Mouse (Mus musculus) liver, adult (tissue): Measurements from ENCODE around the gene Gprc5c.

Experiments used
- GATA4 ChIP-seq: IDR thresholded peaks from 2 replicates; pipeline ENCODE4 v1.6.1; 2014; ENCODE audit warnings: mild to moderate bottlenecking, low read length; ENCODE audit not compliant: insufficient replicate concordance

Gprc5c gene

GRCm38 (mm10) chr11:114823199-114823725 lies 27.7 kb upstream of the Gprc5c start:
- no peak for TF ChIP-seq GATA4

DNA sequence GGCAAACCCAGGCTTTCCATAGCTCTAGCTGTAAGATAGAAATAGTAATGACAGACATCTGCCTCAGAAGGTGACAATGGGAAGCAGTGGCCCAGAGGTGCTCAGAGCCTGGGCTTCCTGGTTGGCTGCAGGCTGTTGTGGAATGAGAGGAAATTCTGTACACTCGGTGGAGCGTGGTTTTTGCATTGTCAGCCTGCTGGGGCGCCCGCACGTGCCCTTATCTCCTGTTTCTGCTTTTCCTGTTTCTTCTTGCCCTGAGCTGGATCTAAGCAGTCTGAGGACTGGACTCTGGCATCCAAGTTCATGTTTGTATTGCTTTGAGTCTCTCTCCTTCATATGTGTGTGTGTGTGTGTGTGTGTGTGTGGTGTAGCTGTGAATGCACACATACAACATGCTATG lies 24.3 kb upstream of the Gprc5c start:
- peak; percentile 85 for TF ChIP-seq GATA4

DNA sequence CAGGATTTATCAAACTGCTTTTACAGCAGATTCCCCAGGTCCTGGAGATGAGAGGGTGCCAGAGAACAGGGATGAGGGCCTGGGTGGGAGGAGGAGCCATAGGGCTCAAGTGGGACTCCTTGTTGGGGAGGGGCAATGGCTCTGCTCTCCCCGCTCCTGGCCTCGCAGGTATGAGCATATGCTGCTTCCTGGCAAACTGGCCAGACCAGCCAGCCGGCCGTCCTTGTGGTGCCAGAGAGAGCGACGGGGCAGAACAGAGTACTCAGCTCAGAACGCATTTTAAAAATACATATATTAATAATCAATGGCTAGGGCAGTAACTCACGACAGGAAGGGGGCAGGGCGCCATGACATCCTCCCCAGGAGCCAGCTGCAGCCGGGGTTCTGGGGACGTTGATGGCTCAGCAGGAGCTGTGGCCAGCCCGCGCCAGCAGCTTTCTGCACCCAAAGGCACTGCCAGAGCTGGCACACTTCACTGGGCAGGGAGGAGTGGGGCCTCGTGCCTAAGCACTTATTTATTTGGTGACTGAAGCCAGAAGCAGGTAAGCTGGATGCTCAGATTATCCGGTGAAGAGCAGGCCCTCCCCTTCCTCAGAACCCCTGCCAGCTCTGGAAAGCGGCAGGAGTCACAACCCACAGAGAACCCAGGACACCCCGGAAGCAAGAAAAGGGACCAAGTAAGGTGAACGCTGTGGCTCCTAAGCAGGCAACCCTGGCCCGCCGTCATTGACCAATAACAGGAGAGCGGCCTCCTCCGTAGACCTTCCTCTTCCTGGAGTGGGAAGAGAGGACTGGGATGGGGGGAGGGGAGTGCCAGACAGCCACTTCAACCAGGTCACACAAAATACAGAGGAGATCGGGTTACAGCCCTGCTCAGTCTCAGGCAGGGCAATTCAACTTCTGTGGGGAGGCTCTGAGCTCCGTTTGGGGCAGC lies 21.2 kb upstream of the Gprc5c start:
- TF ChIP-seq GATA4 = no peak

DNA sequence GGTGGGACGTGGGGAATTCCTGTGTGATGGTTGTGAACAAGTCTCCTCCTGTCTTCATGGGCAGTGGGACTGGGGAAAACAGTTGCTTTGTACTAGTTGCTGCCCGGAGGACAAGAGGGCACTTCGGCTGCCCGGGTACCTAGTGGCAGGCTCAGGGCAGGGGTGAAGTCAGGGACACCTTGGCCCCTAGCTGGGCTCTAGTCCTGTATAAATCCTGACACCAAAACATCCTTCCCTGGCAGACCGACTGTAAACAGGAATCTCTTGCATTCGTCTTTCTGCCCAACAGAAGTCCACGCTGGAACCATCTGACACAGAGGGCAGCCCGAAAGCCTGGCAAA lies 20.5 kb upstream of the Gprc5c start:
- TF ChIP-seq GATA4 = no peak

- TF ChIP-seq GATA4 = no peak; the same call in 1 of the 2 replicates
These were observed 17.8 kb upstream of the Gprc5c start for GRCm38 (mm10) chr11:114833166-114833565.

GRCm38 (mm10) chr11:114843818-114844463 lies 7.0 kb upstream of the Gprc5c start:
- no peak for TF ChIP-seq GATA4

DNA sequence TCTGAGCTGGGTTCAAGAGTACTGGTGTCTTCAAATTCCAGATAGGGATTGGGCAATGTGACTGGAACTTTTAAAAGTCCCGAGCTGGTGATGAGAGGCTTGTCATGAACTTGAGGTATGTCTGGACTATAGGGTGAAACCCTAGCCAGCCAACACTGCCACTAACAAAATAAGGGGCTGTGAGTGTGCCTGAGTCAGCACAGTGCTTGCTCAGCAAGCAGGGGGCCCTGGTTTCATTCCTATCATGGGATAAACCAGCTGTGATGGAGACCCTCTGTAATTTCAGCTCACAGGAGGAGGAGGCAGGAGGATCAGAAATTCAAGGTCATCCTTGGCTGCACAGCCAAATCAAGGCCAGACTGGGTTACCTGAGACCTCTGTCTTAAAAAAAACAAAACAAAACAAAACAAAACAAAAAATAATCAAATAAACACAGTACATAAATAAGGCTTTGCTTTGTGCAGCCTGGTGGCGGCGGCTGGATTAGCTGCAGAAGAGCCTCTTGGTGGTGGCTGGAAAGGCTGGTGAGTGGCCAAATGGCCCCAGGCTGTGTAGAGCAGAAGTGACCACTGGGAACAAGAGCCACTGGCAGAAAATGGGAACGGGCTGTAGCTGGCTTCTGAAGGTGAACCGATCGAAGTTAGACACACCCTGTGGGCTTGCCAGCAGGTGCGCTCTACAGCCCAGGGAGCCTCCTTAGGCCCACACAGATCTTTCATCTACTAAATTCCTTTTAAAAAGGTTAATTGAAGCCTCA lies 6.3 kb upstream of the Gprc5c start:
- TF ChIP-seq GATA4 = no peak

DNA sequence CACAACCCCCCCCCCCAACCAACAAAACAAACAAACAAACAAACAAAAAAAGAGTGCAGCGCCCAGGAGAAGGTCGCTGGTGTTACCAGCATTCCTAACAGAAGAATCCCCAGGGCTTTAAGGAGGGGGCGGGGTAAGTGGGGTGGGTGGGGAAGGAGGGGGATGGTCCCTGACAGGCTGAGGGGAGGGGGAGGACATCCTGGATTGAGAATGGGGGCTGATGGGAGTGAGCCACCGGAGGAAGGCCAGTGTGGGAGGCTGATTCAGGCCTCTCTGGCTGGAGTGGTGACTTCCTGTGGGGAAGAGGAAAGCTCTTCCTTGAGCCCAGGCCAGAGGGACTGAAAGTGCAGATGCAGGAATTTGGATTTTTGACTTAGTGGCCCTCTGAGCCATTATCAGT lies 4.6 kb upstream of the Gprc5c start:
- no peak for TF ChIP-seq GATA4

GRCm38 (mm10) chr11:114847008-114847407 lies 3.9 kb upstream of the Gprc5c start:
- no peak for TF ChIP-seq GATA4

DNA sequence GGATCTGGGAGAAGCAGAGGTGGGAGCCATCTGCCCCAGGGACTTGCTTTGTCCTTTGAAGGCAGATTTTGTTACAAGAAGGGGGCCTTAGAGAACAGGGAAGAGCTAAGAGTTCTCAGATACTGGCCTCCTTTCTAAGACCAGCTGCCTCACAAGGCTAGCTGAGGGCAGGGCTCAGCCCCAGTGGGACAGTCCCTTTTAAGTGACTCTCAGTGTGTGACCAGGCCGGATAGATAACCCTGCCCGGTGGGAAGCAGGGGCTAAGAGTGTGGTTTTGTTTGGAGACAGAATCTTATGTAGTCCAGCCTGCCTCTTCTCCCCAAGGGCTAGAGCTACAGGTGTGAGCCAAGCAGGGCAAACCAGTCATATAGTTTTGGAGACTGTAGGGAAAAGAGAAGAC lies 1.4 kb upstream of the Gprc5c start:
- no peak for TF ChIP-seq GATA4

DNA sequence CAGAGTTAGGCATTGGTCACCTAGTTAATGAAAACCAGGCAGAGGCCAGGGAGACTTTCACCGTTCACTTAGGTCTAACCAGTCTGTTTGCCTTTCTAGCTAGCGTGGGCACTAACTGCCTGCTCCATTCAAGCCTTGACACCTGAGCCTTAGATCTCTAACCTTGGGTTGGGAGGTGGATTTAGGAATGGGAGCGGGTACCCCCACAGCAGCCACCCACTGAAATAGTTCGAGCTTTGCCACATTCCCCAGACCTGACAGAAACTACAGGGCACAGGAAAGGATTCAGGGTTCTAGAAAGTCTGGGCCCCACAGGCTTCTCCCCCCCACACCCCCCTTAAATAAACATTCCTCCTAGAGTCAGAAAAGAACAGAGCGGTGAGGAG lies 893 bp upstream of the Gprc5c start:
- TF ChIP-seq GATA4 = no peak

- TF ChIP-seq GATA4 = no peak
These were observed 286 bp downstream of the Gprc5c start for GRCm38 (mm10) chr11:114851269-114851607.

- TF ChIP-seq GATA4 = no peak
These were observed 807 bp downstream of the Gprc5c start for GRCm38 (mm10) chr11:114851608-114852310.

- no peak for TF ChIP-seq GATA4
These were observed 1.6 kb downstream of the Gprc5c start for GRCm38 (mm10) chr11:114852311-114853173.
